Mouse (Mus musculus) kidney, adult 10 weeks (tissue): ENCODE measurements around the gene Actrt2. TPM values are rescaled to one million over a fixed set of nuclear protein-coding genes. Genes with fewer than 3 reads are reported as not detected.

ENCODE experiments used
- polyA plus RNA-seq: library from polyadenylated mRNA; stranded (reverse); fragments of 350-450 nt; fragmentation: Illumina TruSeq; extraction: RNeasy Lipid Tissue Mini Kit (QIAGEN cat#74804); gene quantifications from one replicate; pipeline ENCODE4 v1.2.3, GENCODE M21; 2014; ENCODE audit warnings: low read depth, low replicate concordance

Actrt2 gene
- not detected for polyA plus RNA-seq

DNA sequence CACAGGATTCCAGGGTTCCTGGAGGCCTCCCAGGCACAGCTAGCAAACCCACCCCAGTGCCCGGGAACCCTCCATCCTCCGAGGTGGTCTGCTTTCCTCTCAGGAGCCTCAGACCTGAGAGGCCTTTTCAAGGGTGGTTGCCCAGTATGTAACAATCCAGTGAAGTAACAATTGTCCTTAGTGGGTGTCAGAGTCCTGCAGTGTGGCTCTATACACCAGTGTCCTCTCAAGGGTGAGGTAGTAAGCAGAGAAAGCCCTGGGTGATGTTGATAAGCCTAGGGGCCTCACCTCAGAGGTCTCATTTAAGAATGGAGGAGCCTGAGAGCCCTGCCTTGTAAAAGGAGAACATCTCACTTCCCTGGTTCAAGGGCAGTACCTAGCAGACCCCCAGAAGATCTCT, at the start of gene Actrt2:
TSS of gene Actrt2 (minus strand) at position 101 of the 400 bp plus-strand sequence.

DNA sequence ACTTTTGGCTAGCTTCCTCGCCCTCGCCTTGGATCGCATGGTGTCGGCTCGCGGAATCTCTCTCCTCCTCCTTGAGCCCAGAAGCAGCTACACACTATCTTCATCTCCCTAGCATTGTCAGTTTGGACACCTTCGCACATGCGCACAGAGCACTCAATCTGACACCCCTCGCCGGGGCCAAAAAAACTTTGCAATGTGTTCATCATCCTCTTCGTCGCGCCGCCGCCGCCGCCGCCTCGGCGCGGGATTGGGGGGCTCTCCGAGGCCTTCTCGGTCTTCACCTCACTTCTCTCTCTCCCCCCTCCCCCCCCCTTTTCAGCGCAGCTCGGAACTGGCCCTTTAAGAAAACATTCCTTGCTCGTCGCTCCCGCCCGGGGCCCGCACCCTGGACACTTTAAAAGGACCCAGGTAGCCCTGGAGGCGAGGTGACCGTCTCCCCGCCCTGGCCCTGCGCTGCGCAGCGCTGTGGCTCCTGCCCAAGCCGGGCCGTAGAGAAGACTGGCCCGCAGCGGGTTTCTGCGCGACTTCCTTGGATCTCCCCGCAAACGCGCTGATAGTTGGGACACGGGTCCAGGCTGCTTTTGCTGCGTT, 30.9 kb downstream of the Actrt2 start, which contains the start of gene Prdm16:
TSS of gene Prdm16 (minus strand) at position 153 of the 591 bp plus-strand sequence.

Other genes with a start within 250 kb of the Actrt2 start
- 2.7 TPM for gene Prdm16, start 31.0 kb downstream of the Actrt2 start, polyA plus RNA-seq
- gene Ttc34, start 169.6 kb upstream of the Actrt2 start, polyA plus RNA-seq = not detected
- gene Mmel1, start 201.7 kb upstream of the Actrt2 start, polyA plus RNA-seq = not detected
- gene Fam213b, start 231.3 kb upstream of the Actrt2 start, polyA plus RNA-seq = 1.5 TPM